Mouse (Mus musculus): ENCODE results near the gene Slc9a3r1. TPM values are rescaled to one million over a fixed set of nuclear protein-coding genes. Genes with fewer than 3 reads are reported as not detected.
A peak's percentile ranks its signal among the peaks of the same experiment; 100 is the strongest.

Gene Slc9a3r1
- 59.8 and 69.9 TPM in 2 replicates for polyA plus RNA-seq (2015; fragmentation: Nextera tagmentation; extraction: Ambion mirVana)

GRCm38 (mm10) chr11:115162832-115163480 lies at the start of gene Slc9a3r1:
Slc9a3r1 (plus strand) TSS chr11:115163341.
- Histone ChIP-seq H3K4me1 (replicated peaks) (peaks cover 89% of the 10 kb centered on the region), H3K27ac (peak within 1 kb of the TSS; percentile 73), H3K4me3 (replicated peaks) (peak within 1 kb of the TSS; percentile 83), H3K9ac (peak within 1 kb of the TSS; percentile 83), H3K36me3 (no peaks in the 10 kb centered on the region), H3K9me3 (replicated peaks) (no peaks in the 10 kb centered on the region), H3K4me2 (peak within 1 kb of the TSS; percentile 95), H3K27me3 (peaks cover 14% of the 10 kb centered on the region)
- DNase-seq, result peak; percentile 99
- WGBS (ENCODE audit: insufficient replicate concordance), result under 1% methylated on average over 47 of the region's 47 CpGs
- ATAC-seq (ENCODE audit: low read depth), result peak; percentile 94

DNA sequence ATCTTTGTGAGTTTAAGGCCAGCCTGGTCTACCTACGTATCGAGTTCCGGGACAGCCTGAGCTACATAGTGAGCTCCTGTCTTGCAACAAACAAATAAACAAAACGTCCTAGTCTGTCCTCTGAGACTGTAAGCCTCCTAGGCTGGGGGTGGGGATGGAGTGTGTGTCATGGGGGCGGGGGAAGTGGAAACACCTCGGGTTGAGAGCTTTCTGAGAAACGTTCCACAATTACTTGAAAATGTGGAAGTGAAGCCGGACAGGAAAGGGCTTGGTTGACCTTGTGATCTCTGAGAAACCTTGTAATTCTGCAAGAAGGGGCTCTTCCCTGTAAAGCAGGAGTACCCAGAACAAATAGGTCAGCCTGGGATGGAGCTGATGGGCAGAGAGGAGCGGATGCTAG lies 43.7 kb upstream of the Slc9a3r1 start:
- WGBS (ENCODE audit: insufficient replicate concordance), result 42% methylated on average over 9 of the region's 9 CpGs
- DNase-seq (no peak), ATAC-seq (ENCODE audit: low read depth) (no peak)
- Histone ChIP-seq H3K9ac (no peak overlapping the region), H3K36me3 (no peaks in the 10 kb centered on the region), H3K9me3 (replicated peaks) (no peaks in the 10 kb centered on the region), H3K4me1 (replicated peaks) (no peaks in the 10 kb centered on the region), H3K4me2 (no peak overlapping the region), H3K27me3 (no peaks in the 10 kb centered on the region), H3K27ac (no peak overlapping the region), H3K4me3 (replicated peaks) (no peak overlapping the region)

- ATAC-seq (ENCODE audit: low read depth) (no peak), DNase-seq (no peak)
- H3K36me3 ChIP-seq, result no peaks in the 10 kb centered on the region
- H3K9me3 ChIP-seq (replicated peaks), result no peaks in the 10 kb centered on the region
- no peak overlapping the region for H3K27ac ChIP-seq
- no peak overlapping the region for H3K4me2 ChIP-seq
- no peaks in the 10 kb centered on the region for H3K4me1 ChIP-seq (replicated peaks)
- no peaks in the 10 kb centered on the region for H3K27me3 ChIP-seq
- no peak overlapping the region for H3K9ac ChIP-seq
- 31% methylated on average over 4 of the region's 4 CpGs for WGBS (ENCODE audit: insufficient replicate concordance)
- no peak overlapping the region for H3K4me3 ChIP-seq (replicated peaks)
These were observed 34.7 kb upstream of the Slc9a3r1 start for GRCm38 (mm10) chr11:115128483-115128882.

GRCm38 (mm10) chr11:115129508-115130126 lies 33.5 kb upstream of the Slc9a3r1 start:
- no peak for DNase-seq
- Histone ChIP-seq H3K36me3 (no peaks in the 10 kb centered on the region), H3K9me3 (replicated peaks) (no peaks in the 10 kb centered on the region), H3K27me3 (no peaks in the 10 kb centered on the region), H3K4me3 (replicated peaks) (no peak overlapping the region), H3K4me1 (replicated peaks) (no peaks in the 10 kb centered on the region), H3K27ac (no peak overlapping the region), H3K9ac (no peak overlapping the region), H3K4me2 (no peak overlapping the region)
- WGBS (ENCODE audit: insufficient replicate concordance), result 68% methylated on average over 13 of the region's 13 CpGs
- ATAC-seq (ENCODE audit: low read depth), result no peak

- H3K27ac ChIP-seq, result no peak overlapping the region
- no peaks in the 10 kb centered on the region for H3K4me1 ChIP-seq (replicated peaks)
- no peak overlapping the region for H3K4me2 ChIP-seq
- ATAC-seq (ENCODE audit: low read depth) (no peak), DNase-seq (no peak)
- H3K36me3 ChIP-seq, result no peaks in the 10 kb centered on the region
- no peaks in the 10 kb centered on the region for H3K9me3 ChIP-seq (replicated peaks)
- no peaks in the 10 kb centered on the region for H3K27me3 ChIP-seq
- H3K9ac ChIP-seq, result no peak overlapping the region
- H3K4me3 ChIP-seq (replicated peaks), result no peak overlapping the region
- WGBS (ENCODE audit: insufficient replicate concordance), result 73% methylated on average over 8 of the region's 8 CpGs
These were observed 31.3 kb upstream of the Slc9a3r1 start for GRCm38 (mm10) chr11:115131768-115132381.

- H3K27me3 ChIP-seq, result no peaks in the 10 kb centered on the region
- H3K4me1 ChIP-seq (replicated peaks), result no peaks in the 10 kb centered on the region
- no peak within 1 kb of the TSS for H3K9ac ChIP-seq
- H3K36me3 ChIP-seq, result no peaks in the 10 kb centered on the region
- H3K4me2 ChIP-seq, result no peak within 1 kb of the TSS
- no peak for ATAC-seq (ENCODE audit: low read depth)
- no peak for DNase-seq
- WGBS (ENCODE audit: insufficient replicate concordance), result 15% methylated on average over 8 of the region's 8 CpGs
- no peak within 1 kb of the TSS for H3K27ac ChIP-seq
- H3K4me3 ChIP-seq (replicated peaks), result 0 out of 2 replicates have a peak within 1 kb of the TSS, but pooled peaks have one; percentile 8
- H3K9me3 ChIP-seq (replicated peaks), result no peaks in the 10 kb centered on the region
These were observed 29.3 kb upstream of the Slc9a3r1 start, which contains the start of gene Cd300lf for GRCm38 (mm10) chr11:115133800-115134199. Cd300lf (minus strand) TSS chr11:115133992.

DNA sequence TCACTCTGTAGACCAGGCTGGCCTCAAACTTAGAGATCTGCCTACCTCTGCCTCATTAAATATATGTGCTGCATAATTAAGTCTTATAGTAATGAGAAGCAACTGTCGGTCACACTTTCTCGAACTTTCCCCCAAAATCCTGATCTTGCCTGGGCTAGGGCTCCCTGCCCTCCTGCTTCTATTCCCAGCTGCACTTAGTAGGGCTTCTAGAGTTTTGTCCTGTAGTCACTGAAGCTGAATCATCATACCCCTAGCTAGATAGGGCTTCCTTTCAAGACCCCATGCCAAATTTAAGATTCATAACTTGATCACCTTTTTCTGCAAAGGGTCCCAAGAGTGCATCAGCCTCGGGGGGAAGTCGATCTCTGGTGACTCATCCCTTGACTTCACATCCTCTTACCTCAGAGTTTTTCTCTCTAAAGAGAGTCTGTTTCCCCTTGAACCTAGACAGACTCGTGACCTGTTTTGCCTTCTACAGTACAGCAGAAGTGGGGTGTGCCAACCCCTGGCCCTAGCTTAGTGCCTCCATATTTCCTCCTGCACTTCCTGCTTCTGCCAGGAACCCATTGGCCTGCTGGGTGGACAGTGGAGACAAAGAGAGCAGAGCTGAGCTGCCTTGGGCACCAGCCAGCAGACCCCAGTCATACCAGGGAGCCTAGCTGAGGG lies 24.4 kb upstream of the Slc9a3r1 start:
- ATAC-seq (ENCODE audit: low read depth) (no peak), DNase-seq (no peak)
- no peak overlapping the region for H3K9ac ChIP-seq
- H3K9me3 ChIP-seq (replicated peaks), result no peaks in the 10 kb centered on the region
- 42% methylated on average over 5 of the region's 5 CpGs for WGBS (ENCODE audit: insufficient replicate concordance)
- no peak overlapping the region for H3K4me2 ChIP-seq
- 0 out of 2 replicates have a peak overlapping the region, but pooled peaks have one; percentile 2 for H3K27ac ChIP-seq
- no peaks in the 10 kb centered on the region for H3K36me3 ChIP-seq
- no peaks in the 10 kb centered on the region for H3K27me3 ChIP-seq
- no peaks in the 10 kb centered on the region for H3K4me1 ChIP-seq (replicated peaks)
- no peak overlapping the region for H3K4me3 ChIP-seq (replicated peaks)

GRCm38 (mm10) chr11:115141970-115142369 lies 21.2 kb upstream of the Slc9a3r1 start:
- H3K4me3 ChIP-seq (replicated peaks), result no peak overlapping the region
- ATAC-seq (ENCODE audit: low read depth) (no peak), DNase-seq (no peak)
- no peaks in the 10 kb centered on the region for H3K4me1 ChIP-seq (replicated peaks)
- WGBS (ENCODE audit: insufficient replicate concordance), result 14% methylated on average over 2 of the region's 2 CpGs
- no peak overlapping the region for H3K4me2 ChIP-seq
- H3K27me3 ChIP-seq, result no peaks in the 10 kb centered on the region
- H3K36me3 ChIP-seq, result no peaks in the 10 kb centered on the region
- no peak overlapping the region for H3K9ac ChIP-seq
- H3K27ac ChIP-seq, result no peak overlapping the region
- H3K9me3 ChIP-seq (replicated peaks), result no peaks in the 10 kb centered on the region

DNA sequence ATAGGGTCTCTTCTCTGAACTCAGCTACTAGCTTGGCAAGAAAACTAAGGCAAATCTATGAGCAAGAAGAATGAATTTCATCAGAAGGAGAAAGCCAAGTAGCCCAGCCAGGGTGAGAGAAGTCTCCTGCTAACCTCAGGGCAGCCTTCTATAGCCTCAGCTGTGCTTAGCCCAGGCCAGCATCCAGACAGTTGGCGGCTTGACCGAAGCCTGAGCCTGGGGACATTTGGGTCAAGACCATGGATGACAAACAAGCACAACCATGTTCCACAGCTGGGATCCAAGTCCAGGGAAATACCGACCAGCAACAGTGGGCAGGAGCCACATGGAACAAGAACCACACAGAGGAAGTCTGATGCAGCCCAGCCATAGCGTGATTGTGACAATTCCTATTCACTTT lies 15.3 kb upstream of the Slc9a3r1 start:
- Histone ChIP-seq H3K4me1 (replicated peaks) (no peaks in the 10 kb centered on the region; the same call in 1 of the 2 replicates), H3K9me3 (replicated peaks) (no peaks in the 10 kb centered on the region), H3K27me3 (peaks cover 3% of the 10 kb centered on the region; the same call in 1 of the 2 replicates), H3K4me2 (no peak overlapping the region), H3K27ac (no peak overlapping the region), H3K36me3 (no peaks in the 10 kb centered on the region), H3K4me3 (replicated peaks) (no peak overlapping the region), H3K9ac (no peak overlapping the region)
- no peak for DNase-seq
- no peak for ATAC-seq (ENCODE audit: low read depth)
- 66% methylated on average over 4 of the region's 4 CpGs for WGBS (ENCODE audit: insufficient replicate concordance)

GRCm38 (mm10) chr11:115150741-115151254 lies 12.3 kb upstream of the Slc9a3r1 start:
- no peak overlapping the region for H3K4me3 ChIP-seq (replicated peaks)
- 56% methylated on average over 6 of the region's 6 CpGs for WGBS (ENCODE audit: insufficient replicate concordance)
- H3K27me3 ChIP-seq, result peaks cover 31% of the 10 kb centered on the region
- no peak overlapping the region for H3K27ac ChIP-seq
- no peak for DNase-seq
- no peaks in the 10 kb centered on the region for H3K9me3 ChIP-seq (replicated peaks)
- ATAC-seq (ENCODE audit: low read depth), result no peak
- no peak overlapping the region for H3K9ac ChIP-seq
- H3K4me1 ChIP-seq (replicated peaks), result peaks cover 27% of the 10 kb centered on the region
- no peaks in the 10 kb centered on the region for H3K36me3 ChIP-seq
- no peak overlapping the region for H3K4me2 ChIP-seq

Data from liver, embryonic 13.5 days (tissue).